Mouse (Mus musculus) ovary, adult 18-20 months (tissue): Measurements from ENCODE around the gene Camk1d.

ENCODE experiments used
- DNase-seq: peaks from one replicate; pipeline ENCODE4 v3.0.0; 2022; ENCODE audit warnings: low spot score, mixed read lengths

Gene Camk1d

DNA sequence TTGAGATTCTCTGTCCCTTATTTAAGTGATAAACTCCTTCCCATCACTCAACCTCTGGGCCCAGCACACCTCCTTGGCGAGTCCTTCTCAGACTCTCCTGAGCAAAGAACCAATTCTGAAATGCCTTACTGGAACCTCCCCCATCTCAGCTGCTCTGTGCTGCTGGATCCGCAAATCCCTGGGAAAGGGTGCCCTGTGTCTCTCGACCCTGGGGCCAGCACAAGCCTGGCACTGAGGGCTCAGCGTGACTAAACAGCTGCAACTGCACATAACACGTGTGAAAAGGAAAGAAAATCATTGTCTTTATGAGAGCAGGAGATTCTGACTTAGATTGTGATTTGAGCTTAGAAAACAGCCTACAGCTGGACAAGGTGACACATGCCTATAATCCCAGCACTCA is 52.4 kb downstream of the Camk1d start:
- no peak for DNase-seq

DNA sequence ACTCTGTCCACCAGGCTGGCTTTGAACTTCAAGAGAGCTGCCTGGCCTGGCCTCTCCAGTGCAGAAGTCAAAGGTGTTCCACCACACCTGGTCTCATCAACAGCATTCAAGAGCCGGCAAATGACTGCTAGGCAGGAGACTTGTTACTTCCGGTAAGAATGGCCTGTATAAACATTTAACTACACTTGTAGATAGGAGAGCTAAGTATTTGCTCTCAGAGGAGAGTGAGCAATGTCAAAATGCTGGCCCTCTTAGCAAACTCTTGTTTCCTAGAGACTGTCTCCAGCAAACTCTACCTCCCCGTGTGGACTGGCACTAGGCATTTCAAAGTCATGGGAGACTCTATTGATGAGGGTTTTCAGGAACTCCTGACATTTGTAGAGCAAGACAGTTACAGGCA is 56.3 kb downstream of the Camk1d start:
- no peak for DNase-seq

DNA sequence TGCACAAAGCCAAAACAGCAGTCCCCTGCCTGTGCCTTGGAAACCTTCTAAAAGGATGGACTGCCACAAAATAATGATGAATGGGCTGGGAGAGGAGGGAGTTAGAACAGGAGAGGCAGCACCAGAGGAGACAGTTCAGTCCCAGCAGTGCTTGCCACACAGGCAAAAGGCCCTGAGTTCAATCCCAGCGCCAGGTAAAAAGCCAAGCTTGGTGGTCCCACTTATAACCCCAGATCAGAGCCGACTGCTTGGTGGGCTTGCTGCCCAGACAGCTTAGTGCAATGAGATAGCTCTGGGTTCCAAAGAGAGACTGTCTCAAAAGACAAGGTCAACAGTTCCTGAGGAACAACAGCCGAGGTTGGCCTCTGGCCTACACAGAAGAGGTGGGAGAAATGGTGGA is 58.0 kb downstream of the Camk1d start:
- no peak for DNase-seq

DNA sequence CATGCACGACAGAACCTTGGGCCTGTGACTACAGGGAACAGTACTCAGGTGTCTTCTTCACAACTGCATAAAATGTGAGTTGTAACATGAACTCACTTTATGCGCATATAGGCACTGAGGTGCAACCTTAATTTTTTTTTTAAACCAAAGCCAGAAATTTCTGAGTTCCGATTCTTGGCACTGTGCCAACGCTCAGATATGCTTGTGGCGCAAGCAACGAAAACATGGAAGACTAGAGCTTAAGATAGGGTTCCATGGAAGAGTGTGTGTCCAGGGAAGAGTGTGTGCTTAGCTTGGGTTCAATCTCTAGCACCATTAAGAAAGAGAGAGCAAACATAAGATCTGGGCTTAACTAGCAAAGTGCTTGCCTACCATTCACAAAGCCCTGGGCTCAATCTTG is 62.2 kb downstream of the Camk1d start:
- DNase-seq: no peak

DNA sequence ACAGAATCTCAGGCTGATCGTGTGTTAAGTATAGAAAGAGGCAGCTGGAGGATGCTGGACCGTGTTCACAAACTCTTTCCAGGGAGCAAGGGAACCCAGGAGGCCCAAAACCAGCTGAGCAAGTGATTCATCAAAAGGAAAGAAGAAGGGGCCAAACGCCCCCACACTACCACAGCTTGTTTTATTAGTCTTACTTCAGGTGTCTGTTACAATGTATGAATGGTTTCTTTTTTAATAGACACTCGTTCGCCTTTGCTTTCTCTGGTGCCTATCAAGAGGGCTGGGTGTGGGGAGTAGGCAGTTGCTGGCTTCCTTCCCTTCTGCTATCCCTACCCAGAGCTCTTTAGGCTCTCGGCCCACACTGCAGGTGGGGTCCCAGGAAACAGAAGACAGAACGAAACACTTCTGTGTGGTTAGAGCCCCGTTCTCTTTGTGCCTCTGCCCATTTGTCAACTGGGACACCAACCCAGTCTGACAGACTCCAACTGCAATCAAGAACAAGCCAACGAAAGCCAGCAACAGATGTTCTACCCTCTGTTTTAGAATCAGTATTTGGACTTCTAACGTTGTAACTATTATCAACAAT is 62.9 kb downstream of the Camk1d start:
- DNase-seq: no peak

DNA sequence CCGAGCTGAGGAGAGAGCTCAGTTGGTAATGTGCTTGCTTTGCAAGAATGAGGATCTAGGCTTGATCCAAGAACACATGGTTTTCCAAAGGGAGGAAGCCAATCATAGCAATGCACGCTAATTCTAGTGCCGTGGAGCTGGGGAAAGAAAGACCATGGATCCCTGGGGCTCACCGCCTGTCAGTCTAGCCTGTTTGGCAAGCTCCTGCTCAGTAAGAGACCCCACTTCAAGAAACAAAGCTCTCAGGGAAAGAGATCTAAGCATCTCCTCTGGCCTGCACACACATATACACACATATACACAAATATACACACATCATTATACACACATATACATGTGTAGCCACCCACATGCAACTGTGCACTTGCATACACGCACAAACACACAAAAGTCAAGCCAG is 65.1 kb downstream of the Camk1d start:
- no peak for DNase-seq

DNA sequence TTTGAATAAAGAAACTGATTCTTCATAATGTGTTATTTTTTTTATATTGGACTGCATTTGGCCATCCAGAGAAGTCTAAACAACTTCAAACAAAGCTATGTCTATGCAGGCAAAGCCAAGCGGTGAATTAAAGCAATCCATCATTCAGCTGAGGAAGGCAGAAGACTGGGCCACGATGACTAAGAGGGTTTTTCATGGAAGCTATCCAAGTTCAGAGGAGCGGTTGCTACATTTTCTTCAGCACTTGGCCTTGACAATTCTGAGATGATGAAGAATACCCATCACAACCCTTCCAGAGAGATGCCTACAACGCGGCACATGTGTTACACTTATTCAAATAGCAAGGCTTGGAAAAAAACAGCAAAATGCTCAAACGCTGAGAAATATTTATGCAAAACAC is 65.6 kb downstream of the Camk1d start:
- no peak for DNase-seq

DNA sequence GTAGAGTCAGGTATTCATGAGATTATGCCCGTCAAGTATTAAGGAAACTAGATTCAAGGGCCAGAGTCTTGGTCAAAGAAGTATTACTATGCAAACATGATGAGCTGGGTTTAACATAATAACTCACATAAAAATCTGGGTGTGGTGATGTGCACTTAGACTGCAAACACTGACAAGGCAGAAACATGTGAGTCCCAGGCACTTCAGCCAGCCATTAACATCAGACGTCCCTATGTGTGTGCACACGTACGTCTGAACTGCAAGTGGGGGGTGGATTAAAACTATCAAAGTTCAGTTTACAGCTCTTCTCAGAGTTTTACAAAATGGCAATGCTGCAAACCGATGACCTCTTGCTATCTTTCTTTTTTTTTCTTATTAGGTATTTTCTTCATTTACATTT is 68.0 kb downstream of the Camk1d start:
- no peak for DNase-seq

DNA sequence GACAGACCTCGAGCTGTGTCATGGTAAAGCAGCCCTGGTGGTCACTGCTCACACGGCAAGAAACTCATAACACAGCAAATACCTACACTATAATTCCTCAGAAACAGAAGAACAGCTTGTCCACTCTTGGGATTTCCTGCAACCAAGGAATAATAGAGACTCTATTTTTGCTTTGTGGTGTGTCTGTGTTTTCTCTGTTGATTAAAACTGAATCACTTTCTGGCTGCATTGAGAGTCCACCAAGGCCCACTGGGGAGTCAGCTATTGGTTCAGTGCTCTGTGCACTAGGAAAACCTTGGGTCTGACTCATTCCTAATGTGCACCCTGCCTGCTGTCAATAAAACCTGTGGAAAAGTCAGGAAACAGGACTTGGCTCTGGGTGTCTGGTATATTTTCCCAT is 68.7 kb downstream of the Camk1d start:
- DNase-seq: no peak

DNA sequence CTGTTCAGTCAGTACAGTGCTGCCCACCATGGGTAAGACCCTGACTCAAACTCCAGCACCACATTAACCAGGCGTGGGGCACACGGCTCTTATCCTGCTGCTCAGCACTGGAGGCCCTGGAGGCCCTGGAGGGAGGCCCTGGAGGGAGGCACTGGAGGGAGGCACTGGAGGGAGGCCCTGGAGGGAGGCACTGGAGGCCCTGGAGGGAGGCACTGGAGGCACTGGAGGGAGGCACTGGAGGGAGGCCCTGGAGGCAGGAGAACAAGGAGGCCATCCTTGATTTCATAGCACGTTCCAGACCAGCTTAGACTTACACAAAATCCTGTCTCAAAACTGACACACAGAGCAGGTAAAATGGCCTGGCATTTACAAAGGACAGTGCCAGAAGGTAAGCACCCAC is 70.4 kb downstream of the Camk1d start:
- no peak for DNase-seq

DNA sequence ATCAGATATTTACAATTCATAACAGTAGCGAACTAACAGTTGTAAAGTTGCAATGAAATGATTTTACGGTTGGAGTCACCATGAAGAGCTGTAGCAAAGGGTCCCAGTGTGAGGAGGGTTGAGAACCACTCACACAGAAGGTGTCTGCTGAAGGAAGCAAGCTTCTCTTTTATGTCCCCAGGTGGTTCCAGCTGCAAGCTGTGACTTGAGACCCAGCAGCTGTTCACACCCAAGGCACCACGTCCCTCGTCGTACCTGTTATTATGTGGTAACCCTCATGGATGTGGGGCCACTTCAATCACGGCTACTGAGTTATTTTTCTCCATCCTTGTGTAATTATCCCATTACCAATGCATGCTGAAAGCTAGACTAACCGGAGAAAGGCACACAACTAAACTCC is 71.1 kb downstream of the Camk1d start:
- DNase-seq: no peak

DNA sequence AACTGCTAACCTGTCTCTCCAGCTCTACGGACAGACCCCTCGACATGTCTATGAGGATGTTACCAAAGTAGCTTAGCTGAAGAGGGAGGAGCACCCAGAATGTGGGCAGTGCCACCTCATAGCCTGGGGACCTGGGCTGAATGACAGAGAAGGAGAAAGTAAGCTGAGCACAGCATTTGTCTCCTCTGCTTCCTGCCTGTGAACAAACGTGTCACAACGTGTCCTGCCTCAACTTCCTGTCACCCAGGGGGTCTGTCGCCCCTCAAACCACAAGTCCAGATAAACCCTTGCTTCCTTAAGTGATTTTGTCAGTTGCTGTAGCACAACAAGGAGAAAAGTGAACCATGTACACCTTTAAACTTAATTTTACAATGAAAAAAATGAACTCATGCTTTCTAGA is 71.7 kb downstream of the Camk1d start:
- no peak for DNase-seq

DNA sequence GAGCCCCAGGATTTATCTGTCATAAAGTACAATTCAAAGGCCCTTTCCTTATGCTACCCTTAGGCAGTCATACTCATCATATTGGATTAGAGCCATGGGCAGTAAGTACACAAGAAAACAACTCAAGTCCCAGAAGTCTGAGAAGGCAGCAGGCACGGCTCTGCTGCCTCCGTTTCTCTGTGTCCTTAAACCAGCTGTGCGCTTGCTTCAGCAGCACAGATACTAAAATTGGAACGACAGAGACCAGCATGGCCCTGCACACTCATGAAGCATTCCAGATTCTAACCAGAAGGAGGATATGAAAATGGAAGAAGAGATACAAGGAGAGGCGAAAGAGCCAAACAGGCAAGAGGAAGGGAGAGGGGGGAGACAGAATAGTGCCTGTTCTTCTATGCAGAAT is 72.6 kb downstream of the Camk1d start:
- DNase-seq: no peak

DNA sequence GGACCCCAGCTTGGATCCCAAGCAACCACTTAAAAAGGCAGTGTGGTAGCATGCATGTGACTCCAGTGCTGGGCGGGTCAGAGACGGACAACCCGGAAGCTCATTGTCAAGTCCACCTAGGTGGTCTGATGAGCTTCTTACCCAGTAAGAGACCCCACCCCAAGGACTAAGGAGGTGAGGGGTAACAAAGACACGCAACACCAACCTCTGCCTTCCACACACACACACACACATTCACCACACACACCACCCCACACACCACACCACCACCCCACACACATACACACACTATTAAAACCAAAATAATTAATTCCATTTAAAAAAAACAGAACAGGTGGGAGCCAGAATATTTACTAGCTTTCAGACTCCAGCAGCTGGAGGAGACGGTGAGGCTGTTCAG is 73.7 kb downstream of the Camk1d start:
- DNase-seq: no peak

DNA sequence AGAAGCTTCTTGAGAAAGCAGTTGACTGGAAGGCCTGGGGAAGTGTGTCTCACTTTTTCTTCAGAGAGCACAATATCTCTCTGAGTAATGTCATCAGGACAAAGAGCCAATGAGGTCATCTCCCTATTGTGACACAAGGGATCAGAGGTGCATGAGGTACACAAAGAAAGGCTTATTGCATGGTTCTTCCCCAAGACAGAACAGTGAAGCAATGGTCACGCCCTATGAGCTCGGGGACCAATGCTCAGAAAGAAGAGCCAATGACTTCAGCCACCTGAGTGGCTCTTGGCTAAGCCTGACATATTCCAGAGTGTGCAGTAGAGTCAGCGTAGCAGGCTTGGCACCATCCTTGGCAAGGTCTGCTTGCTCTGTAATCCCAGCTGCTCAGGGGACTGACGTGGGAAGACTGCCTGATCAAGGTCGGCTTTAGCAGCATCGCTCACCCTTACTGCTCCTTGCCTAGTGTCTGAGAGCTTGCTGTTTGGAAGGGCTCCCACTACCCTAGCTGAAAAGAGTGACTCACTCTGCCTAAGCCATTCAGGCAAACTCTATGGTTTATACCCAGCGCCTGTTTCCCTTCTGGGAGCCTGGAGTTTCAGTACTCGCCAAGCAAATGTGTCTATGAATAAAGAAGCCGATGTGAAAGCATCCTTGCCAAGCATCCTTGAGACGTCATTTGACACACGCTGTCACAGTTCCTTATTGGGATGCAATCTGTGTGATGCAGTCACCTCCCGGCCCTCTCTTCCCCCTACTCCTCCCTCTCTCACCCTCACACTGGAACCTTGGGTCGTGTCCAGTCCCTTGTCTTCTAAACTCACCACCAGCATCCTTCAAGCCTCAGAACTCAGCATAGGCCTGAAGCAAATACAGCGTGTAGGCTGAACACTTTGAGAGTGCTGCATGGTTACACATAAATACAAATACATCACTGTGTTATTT is 77.2 kb downstream of the Camk1d start:
- DNase-seq: peak; percentile 18

DNA sequence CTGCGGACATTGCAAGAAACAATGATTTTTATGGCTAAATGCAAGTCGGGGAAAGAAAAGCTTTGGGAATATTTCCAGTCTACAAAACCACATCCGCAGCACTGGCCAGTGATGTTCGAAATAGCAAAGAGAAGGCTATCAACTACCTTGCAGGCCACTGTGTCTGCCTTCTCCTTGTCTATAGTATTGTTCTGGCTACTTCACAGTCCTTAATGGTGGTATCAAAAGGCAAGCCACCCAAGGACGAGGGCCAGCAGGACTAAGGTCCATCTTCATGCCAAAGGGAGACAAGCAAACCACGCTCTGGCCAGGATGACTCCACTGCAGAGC is 82.0 kb downstream of the Camk1d start:
- DNase-seq: no peak

DNA sequence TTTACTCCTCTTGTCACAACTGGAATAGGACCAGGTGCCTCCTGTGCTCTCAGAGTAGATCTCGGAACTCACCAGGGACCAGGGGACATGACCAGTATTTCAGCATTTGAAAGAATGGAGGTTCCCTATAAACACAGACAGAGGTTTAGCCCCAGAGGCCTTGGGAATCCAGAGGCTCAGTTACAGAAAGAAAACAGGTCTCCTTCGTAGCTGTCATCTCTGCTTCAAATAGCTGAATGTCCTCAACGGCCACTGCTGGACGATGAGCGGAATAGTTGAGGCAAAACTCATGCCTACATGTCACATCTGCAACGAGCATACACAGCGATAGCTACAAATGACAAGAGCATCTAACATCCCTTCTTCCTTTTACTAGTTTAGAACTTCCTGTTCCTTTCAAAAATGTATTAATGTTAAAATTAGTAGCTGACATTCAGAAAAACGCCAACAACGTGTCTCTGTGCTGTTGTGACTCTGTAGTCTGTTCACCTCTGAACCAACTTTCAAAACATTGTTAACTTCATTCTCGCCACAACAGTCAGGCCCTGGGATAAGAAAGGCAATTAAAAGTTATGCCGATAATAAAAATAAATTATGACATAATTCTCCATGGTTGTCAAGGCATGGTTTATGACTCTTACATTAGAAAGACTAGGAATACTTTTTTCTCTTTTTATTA is 82.5 kb downstream of the Camk1d start:
- no peak for DNase-seq

DNA sequence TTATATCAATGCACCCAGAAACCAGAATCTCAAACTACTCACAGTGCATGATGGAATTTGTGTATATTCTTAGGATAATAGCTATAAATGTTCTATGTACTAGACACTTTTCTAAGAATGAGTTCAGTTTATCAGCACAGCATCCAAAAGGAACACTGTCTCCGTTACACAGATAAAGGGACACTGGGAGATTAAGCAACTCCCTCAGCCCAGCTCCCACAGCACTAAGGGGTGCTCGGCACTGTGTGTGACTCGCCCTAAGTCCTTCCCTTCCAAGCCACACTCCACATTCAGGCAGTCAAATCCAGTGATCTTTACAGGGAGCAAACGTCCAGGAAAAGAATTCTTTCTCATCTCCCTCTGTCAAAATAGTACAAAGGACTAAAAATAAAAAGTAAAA is 83.6 kb downstream of the Camk1d start:
- no peak for DNase-seq

DNA sequence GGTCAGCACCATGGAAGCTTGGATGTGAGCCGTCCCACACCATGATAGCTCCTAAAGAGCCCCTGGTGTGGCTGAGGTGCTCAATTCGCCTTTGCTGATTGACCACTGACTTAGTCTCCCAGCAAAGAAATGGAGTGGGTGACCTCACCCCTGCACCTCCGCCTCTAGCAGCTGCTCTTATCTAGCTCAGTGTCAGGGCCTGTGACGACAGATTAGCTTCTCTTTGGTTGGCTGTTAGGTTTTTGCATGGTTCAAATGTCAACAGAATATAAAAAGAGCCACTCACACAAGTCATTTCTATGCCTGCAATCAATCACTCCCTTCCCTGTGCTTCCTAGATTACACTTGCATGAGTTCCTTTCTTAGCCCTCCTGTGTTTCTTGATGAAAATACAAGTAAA is 89.9 kb downstream of the Camk1d start:
- no peak for DNase-seq

DNA sequence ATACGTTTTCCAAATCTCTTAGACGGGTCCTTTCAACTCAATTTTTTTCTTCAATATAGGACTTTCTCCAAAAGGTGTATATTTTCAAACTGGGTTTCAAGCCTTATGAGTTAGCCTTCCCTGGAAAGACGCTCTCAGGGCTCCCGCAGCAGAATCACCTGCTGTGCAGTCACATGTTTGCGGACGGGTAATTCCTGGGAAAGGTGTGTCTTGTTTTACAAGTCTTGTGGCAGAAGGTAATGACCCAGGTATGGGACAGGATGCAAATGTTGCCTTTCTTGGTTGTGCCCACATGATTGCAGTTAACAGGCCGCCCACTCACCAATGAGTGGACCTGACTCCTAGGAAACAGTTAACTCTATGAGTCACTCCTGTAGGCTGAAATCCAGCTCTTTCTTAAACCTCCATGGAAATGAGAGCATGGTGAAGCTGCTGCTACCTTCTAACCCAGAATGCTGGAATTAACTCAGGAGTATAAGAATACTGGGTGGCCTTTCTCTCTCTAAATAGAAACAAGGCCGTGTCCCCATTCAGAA is 95.9 kb downstream of the Camk1d start:
- no peak for DNase-seq

DNA sequence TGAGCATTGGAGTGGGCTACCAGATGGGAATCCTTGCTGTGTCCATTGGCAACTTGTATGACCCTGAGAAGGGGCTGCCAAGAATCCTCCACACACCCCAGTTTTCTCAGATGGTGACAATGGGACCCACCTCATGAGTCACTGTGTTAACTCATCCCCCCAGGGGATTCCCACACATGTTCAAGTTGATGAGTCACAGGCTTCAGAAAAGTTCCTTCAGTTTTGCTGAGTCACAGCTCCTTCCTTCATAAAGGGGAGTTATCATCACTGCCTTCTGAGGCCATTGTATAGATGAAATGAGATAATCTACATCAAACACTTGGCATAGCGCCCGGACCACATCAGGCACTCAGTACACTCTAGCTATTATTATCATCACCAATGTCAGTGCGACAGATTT is 99.4 kb downstream of the Camk1d start:
- DNase-seq: peak; percentile 17

DNA sequence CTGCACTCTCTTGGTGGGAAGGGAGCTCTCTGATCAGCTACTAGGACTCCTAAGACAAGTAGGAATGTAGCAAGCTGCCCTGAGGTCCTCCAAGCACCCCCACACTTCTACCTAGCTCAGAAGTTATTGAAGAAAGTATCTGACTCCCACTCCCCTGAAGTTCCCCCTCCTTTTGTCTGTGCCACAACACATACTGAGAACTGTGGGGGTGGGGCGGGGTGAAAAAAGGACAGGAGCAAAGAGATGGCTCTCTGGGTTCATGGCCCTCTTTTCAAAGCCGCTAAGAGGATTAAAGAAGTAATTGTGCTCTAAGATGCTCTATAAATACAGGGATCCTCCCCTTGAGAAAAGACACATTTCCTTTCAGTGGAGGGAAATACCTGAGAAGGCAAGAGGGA is 100.0 kb downstream of the Camk1d start:
- no peak for DNase-seq

DNA sequence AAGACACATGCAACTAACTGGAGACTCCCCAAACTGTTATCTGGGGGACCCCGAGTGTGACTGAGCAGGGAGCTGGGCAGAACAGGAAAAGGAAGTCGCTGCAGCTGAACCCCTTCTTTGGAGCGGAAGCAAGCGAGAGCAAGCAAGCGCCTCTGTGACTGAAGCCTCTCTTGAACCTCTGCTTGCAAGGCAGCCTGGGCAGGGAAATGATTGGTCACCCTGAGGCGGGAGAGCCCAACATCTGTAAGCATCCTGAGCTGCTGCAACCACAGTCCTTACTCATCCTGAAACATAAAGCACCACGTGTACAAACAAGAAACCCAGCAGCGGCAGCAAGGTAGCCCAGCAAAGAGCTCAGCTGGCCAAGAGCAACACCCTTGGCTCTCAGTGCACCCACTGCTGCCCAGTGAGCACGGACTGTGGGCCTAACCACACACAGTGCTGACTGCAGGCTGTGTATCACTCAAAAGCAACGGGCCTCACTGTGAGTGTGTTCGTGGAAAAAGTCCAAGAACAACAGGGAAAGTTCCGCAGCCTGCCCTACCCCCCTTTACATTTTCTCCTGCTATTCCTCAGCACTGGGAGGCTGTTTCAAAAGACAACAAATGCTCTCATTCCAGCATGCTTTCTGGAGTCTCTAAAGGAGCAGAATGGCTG is 100.5 kb downstream of the Camk1d start:
- no peak for DNase-seq
